Mouse (Mus musculus) cerebellum, adult 9-10 months (tissue): Measurements from ENCODE around the gene Ube2g2.
"Not testable (repeated sequence)": the region's sequence is repeated elsewhere in the genome, so short reads cannot be mapped to it uniquely, and the experiment has no call there.

ENCODE experiments used
- DNase-seq: peaks from one replicate; pipeline ENCODE4 v3.0.0; 2022

Gene Ube2g2

GRCm38 (mm10) chr10:77647461-77647860 lies 25.4 kb downstream of the Ube2g2 start:
- no peak for DNase-seq

GRCm38 (mm10) chr10:77647901-77648300 lies 25.8 kb downstream of the Ube2g2 start:
- DNase-seq = no peak

- no peak for DNase-seq
Observed at GRCm38 (mm10) chr10:77652046-77652445, 30.0 kb downstream of the Ube2g2 start.

GRCm38 (mm10) chr10:77658286-77658994 lies 36.4 kb downstream of the Ube2g2 start:
- DNase-seq = no peak

GRCm38 (mm10) chr10:77663949-77664665 lies 42.0 kb downstream of the Ube2g2 start:
- DNase-seq = no peak

GRCm38 (mm10) chr10:77666342-77666741 lies 44.3 kb downstream of the Ube2g2 start:
- no peak for DNase-seq

GRCm38 (mm10) chr10:77667402-77667801 lies 45.3 kb downstream of the Ube2g2 start:
- no peak for DNase-seq

GRCm38 (mm10) chr10:77670710-77671109 lies 48.6 kb downstream of the Ube2g2 start:
- DNase-seq = no peak

GRCm38 (mm10) chr10:77671519-77671918 lies 49.4 kb downstream of the Ube2g2 start:
- DNase-seq = no peak

GRCm38 (mm10) chr10:77673765-77674164 lies 51.7 kb downstream of the Ube2g2 start:
- no peak for DNase-seq

- no peak for DNase-seq
Observed at GRCm38 (mm10) chr10:77677562-77677961, 55.5 kb downstream of the Ube2g2 start.

GRCm38 (mm10) chr10:77682994-77683393 lies 60.9 kb downstream of the Ube2g2 start:
- DNase-seq = no peak

- DNase-seq = no peak
Observed at GRCm38 (mm10) chr10:77684181-77684580, 62.1 kb downstream of the Ube2g2 start.

- no peak for DNase-seq
Observed at GRCm38 (mm10) chr10:77685895-77686664, 64.0 kb downstream of the Ube2g2 start, which contains the start of gene Tspear. Gene Tspear, plus strand, starts transcription at chr10:77686569.

GRCm38 (mm10) chr10:77687021-77687420 lies 64.9 kb downstream of the Ube2g2 start:
- no peak for DNase-seq

- not testable (repeated sequence) for DNase-seq
Observed at GRCm38 (mm10) chr10:77690356-77690807, 68.3 kb downstream of the Ube2g2 start, which contains the start of gene Gm19402. Gene Gm19402, minus strand, starts transcription at chr10:77690757.
